Mouse (Mus musculus) macrophage (primary cell): ENCODE results near the gene Pdha1. TPM values are rescaled to one million over a fixed set of nuclear protein-coding genes. Genes with fewer than 3 reads are reported as not detected.

Experiments
- H3K27ac ChIP-seq: fragments of 350-480 bp; formaldehyde crosslinking; 2 replicates; pipeline ENCODE4 v1.9.0; 2021
- H3K36me3 ChIP-seq: fragments of 350-480 bp; formaldehyde crosslinking; 2 replicates; pipeline ENCODE4 v1.9.0; 2021; ENCODE audit errors: inconsistent target
- H3K4me3 ChIP-seq: fragments of 350-480 bp; formaldehyde crosslinking; 2 replicates; pipeline ENCODE4 v1.9.0; 2021; ENCODE audit errors: inconsistent target
- H3K79me2 ChIP-seq: fragments of 350-480 bp; formaldehyde crosslinking; 2 replicates; pipeline ENCODE4 v1.9.0; 2021; ENCODE audit errors: inconsistent target
- WGBS: methylation state at CpG from one replicate; pipeline ENCODE4 v1.1.7; 2026; ENCODE audit warnings: inconsistent platforms; ENCODE audit not compliant: missing documents; 5-methylcytosine and 5-hydroxymethylcytosine counted together
- polyA plus RNA-seq: library from polyadenylated mRNA; stranded (reverse); fragments of 250-400 nt; gene quantifications from 3 replicates; pipeline ENCODE4 v1.2.4, GENCODE M21; 2018; ENCODE audit warnings: inconsistent platforms
- total RNA-seq, 78 experiments: library from RNA; depleted of rRNA; stranded (reverse); fragments of 250-400 nt; gene quantifications; 1 replicate in 9 of 78; 2 replicates in 24 of 78; 3 replicates in 43 of 78; 4 replicates in 2 of 78; pipeline ENCODE4 v1.2.4; 2018; ENCODE audit warnings: inconsistent platforms in 56 of 78

Pdha1 gene
- total RNA-seq (2018; cell fraction: chromatin; rRNA removed): 10 to 100 TPM; 13.3 to 61.0 (median 33.9) TPM
- 10 to 100 TPM; 40.6 to 65.3 (median 54.3) TPM for total RNA-seq (2018; cell fraction: cytosol; rRNA removed)
- 10 to 100 TPM; 17.1 to 63.5 (median 35.9) TPM for total RNA-seq (2018; cell fraction: nucleus; rRNA removed)
- 46.5 to 72.3 TPM (median 56.7 TPM) in 3 replicates for polyA plus RNA-seq

DNA sequence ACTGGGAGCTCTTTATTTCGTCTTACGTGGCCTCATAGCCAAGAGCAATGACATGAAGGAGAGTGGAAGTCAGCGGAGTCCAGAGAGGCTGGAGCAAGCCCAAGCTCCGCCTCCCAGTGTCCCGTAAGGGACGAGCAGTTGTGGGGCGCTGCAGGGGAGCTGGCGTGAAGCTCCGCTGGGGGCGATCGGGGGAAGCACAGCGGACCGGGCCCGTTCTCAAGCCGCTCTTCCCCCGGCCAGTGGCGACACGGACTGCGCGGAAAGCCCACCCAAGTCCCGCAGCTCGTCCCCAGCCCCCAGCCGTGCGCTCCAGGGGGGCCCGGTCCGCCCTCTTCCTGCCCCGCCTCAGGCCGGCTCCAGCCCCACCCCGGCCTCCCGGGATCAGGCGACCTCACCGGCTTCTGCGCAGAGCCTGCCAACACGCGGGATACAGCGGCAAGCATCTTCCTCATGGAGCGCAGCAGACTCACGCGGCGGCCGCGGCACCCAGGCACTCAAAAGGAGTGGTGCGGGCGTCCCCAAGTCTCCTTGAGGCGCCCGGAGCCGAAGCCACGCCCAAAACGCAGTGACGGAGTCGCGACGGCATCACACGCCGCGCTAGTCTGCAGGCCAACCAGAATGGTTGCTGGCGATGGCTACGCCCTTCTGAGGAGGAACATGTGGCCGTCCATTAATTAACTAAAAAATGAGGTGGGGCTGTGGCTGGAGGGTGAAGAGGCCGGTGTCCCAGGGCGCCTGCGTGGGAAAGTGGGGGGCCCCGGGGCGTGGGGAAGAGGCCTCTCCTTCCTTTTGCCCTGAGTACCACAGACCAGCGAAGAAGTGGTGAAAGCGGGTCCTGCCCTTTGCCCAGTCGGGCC, at the start of gene Pdha1:
Gene Pdha1 (minus strand): TSS at position 553 of the 857 bp plus-strand sequence.
- H3K4me3 ChIP-seq: peak within 1 kb of the TSS; percentile 52
- H3K79me2 ChIP-seq: peaks cover 45% of the 10 kb centered on the region
- no peaks in the 10 kb centered on the region for H3K36me3 ChIP-seq
- peak within 1 kb of the TSS; percentile 48 for H3K27ac ChIP-seq
- 22% methylated on average over 38 of the region's 67 CpGs for WGBS

DNA sequence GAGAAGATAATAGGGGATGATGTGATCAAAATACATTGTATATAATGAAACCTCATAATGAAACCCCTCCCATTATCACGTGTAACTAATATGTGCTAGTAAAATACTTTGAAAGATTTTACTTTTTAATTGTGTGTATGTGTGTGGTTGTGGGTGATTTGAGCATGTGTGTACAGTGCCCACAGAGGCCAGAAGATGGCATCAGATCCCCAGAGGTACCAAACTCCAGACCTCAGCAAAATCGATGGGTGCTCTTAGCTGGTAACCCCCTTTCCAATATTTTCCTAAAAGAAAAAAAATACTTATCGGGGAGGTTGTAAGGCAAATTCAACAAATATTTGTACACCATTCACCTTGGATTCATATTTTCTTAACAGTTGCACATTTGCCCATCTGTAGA, 40.8 kb upstream of the Pdha1 start:
- no peaks in the 10 kb centered on the region for H3K79me2 ChIP-seq
- no peaks in the 10 kb centered on the region for H3K36me3 ChIP-seq
- WGBS: 74% methylated on average over 3 of the region's 3 CpGs
- H3K4me3 ChIP-seq: no peak overlapping the region
- H3K27ac ChIP-seq: no peak overlapping the region

DNA sequence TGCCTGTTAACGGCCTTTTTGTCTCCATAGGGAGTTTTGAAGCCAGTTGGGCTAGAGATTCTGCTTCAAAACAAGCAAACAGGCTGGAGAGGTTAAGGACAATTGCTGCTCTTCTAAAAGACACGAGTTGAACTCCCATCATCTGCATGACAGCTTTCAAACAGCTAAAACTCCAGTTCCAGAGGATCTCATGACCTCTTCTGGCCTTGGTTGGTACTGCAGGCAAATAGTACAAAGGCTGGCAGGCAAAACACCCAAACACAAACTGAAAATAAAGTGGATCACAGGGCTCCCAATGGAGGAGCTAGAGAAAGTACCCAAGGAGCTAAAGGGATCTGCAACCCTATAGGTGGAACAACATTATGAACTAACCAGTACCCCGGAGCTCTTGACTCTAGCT, 31.9 kb upstream of the Pdha1 start:
- Histone ChIP-seq H3K4me3 (no peak overlapping the region), H3K27ac (no peak overlapping the region), H3K36me3 (no peaks in the 10 kb centered on the region), H3K79me2 (no peaks in the 10 kb centered on the region)
- 25% methylated on average over 2 of the region's 3 CpGs for WGBS

DNA sequence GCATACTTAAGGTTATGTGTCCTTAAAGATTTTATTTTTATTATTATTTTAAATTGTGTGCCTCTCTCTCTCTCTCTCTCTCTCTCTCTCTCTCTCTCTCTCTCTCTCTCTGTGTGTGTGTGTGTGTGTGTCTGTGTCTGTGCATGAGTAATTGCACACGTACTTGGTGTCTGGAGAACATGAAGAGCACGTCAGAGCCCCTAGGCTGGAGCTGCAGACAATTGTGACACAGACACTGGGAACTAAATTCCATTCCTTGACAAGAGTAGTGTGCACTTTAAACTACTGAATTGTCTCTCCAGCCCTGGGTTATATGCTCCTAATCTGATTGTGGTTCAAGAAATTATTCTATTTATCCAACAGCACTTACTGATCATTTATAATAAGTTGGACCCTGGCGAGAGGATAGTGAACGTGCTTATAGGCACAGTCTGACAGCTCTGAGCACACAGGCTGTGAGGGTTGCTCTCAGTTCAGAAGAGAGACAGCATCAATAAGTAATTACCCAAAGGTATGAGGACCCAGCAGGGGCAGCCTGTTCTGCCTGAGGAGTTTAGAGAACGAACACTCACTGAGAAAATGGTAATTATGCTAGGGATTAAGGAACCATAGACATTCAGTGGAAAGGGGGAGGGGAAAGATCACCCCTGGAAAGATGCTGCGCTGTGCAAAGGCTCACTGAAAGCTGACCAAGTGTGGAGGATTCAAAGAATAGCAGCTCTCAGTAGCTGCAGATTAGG, 28.2 kb upstream of the Pdha1 start:
- Histone ChIP-seq H3K27ac (no peak overlapping the region), H3K4me3 (no peak overlapping the region), H3K36me3 (no peaks in the 10 kb centered on the region), H3K79me2 (no peaks in the 10 kb centered on the region)
- WGBS: 75% methylated on average over 5 of the region's 6 CpGs

DNA sequence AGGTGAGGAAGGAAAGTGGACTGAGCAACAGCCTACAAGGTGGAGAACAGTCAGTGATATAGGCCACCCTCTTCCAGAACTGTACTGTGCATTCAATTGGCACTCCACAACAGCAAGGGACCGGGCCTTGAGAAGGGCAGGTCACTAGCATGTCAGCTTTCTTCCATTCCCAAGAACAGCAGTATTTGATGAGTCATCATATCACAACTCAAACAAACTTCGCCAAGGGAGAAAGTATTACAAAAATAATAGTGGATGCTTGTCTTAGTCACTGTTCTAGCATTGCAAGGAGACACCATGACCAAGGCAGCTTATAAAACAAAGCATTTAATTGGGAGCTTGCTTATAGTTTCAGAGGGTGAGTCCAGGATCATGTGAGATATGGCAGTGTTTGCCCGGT, 26.0 kb upstream of the Pdha1 start:
- 96% methylated on average over 3 of the region's 3 CpGs for WGBS
- Histone ChIP-seq H3K79me2 (no peaks in the 10 kb centered on the region), H3K36me3 (no peaks in the 10 kb centered on the region), H3K27ac (no peak overlapping the region), H3K4me3 (no peak overlapping the region)

DNA sequence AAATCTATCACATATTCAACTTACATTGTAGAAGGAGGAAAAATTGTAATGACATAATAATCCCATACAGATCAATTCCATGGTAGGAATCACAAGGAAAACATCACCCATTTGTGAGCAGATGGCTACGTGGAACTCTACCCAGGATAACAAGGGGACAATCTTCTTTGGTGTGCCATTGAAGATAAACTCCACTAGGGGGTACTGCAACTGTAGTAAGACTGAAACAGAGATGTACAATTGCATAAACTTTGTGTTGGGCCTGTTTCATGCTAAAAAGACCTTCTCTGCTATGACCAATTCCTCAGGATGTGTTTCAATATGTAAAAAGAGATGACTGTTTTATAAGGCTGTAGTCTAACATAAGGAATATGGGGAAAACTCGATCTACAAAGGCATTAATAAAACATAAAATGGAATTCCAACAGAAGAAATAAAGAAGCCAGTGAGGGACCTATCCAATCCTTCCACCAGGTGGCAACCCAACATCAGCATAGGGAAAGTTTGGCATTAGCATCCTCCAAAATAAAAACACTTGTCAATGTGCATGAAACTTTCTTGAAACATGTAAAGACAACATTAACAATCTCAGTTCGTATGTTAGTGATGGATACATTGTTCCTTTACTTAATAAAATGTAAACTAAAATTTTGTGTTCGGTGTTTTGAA, 15.1 kb upstream of the Pdha1 start:
- H3K36me3 ChIP-seq: no peaks in the 10 kb centered on the region
- H3K27ac ChIP-seq: no peak overlapping the region
- WGBS: 64% methylated on average over 4 of the region's 4 CpGs
- no peak overlapping the region for H3K4me3 ChIP-seq
- no peaks in the 10 kb centered on the region for H3K79me2 ChIP-seq

DNA sequence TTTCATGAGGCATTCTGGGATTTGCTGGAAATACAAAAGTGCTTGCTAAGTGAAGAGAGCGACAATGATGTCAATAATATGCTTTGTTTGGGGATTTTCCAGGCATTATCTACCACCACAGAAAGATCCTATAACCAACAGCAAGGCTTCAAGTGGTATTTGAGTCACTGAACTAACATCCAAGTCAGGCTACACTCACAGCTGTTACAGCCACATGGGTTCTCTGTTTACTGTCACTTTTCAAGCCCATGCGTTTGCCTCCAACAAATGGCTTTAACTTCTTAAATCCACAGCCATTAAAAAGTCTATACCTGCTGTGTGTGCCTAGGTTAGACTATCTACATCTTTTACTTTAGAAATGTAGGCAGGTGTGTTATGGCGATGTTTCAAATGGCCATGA, 10.6 kb upstream of the Pdha1 start:
- Histone ChIP-seq H3K79me2 (no peaks in the 10 kb centered on the region), H3K36me3 (no peaks in the 10 kb centered on the region), H3K27ac (no peak overlapping the region), H3K4me3 (no peak overlapping the region)
- 100% methylated on average over 3 of the region's 3 CpGs for WGBS

DNA sequence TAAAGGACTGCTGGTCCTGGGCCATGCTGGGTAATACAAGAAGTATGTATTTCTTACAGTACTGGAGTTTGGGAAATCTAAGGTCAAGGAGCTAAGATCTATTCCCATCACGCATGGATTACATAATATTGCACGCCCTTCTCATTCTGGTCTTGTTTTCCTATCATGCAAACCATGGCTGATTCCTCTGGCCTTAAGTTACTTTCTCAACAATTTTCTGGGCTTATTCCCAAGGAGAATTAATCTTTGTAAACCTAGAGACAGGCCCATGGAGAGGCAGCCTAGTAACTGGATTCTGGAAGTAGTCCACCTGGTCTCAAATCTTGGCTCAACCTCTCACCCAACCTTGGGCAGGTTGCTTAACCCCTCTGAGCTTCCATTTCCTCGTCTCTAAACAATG, 9.2 kb upstream of the Pdha1 start:
- no peaks in the 10 kb centered on the region for H3K79me2 ChIP-seq
- no peak overlapping the region for H3K4me3 ChIP-seq
- H3K27ac ChIP-seq: no peak overlapping the region
- WGBS: 91% methylated on average over 3 of the region's 3 CpGs
- H3K36me3 ChIP-seq: no peaks in the 10 kb centered on the region

DNA sequence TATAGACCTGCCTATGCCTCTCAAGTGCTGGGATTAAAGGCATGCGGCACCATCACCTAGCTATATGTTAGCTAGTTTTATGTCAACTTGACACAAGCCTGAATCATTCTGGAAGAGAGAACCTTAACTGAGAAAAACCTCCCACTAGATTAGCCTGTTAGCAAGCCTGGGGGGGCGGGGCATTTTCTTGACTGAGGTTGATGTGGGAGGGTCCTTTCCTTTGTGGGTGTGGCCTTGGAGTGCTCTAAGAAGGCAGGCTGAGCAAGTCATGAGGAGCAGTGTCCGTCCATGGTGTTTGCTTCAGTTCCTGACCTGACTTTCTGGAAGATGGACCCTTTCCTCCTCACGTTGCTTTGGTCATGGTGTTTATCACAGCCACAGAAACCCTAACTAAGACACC, 8.6 kb upstream of the Pdha1 start:
- no peaks in the 10 kb centered on the region for H3K36me3 ChIP-seq
- no peak overlapping the region for H3K27ac ChIP-seq
- WGBS: 92% methylated on average over 3 of the region's 4 CpGs
- H3K4me3 ChIP-seq: no peak overlapping the region
- no peaks in the 10 kb centered on the region for H3K79me2 ChIP-seq

DNA sequence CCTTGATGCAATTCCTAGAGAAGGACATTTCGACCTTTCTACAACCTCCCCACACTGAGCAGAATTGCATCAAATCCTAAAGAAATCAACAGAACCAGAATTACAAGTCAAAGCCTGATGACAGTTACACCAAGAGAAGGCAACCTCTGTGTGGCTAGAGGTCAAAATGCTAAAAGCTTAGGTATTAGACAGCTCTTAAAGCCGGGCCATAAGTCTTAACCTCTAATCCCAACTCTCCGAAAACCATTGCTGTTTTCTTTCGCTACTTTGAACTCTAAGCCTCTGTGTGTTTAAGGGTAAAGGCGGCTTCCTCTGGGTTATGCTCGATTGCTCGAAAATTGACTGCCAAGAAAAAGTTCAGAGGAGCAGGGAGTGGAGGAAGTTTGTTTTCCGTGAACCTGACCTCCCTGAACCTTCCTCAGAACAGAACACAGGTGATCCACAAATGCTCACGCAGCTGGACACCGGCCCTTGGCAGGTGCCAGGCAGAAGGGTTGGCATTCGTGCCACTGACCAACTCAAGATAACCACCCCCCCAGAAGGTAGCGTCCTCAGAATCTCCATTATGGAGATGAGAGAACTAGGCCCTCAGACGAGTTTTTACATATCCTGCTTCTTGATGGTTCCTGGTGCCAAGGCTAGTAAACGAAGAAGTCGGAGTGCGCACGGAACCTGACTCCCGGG, 894 bp downstream of the Pdha1 start:
- peaks cover 47% of the 10 kb centered on the region for H3K79me2 ChIP-seq
- peak overlapping the region; percentile 40 for H3K27ac ChIP-seq
- no peaks in the 10 kb centered on the region for H3K36me3 ChIP-seq
- H3K4me3 ChIP-seq: peak overlapping the region; percentile 52
- WGBS: 12% methylated on average over 12 of the region's 18 CpGs

DNA sequence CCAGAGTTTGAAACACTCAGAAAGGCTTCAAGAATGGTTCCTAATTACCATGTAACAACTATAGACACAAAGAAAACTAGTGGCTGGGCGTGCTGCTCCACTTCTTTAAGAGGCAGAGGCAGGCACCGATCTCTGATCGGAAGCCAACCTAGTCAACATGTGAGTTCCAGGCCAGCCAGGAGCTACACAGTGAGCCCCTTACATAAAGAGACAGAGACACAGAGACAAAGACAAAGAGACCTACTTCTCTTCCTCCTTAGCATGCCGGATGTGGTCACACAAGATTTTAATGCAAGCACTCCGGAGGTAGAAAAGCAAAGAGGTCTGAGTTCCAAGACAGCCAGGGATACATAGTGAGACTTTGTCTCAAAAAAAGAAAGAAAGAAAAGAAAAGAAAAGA, 2.1 kb downstream of the Pdha1 start:
- peak overlapping the region; percentile 52; the same call in 1 of the 2 replicates for H3K4me3 ChIP-seq
- H3K27ac ChIP-seq: no peak overlapping the region
- H3K79me2 ChIP-seq: peaks cover 47% of the 10 kb centered on the region
- no peaks in the 10 kb centered on the region for H3K36me3 ChIP-seq
- 19% methylated on average over 2 of the region's 5 CpGs for WGBS

DNA sequence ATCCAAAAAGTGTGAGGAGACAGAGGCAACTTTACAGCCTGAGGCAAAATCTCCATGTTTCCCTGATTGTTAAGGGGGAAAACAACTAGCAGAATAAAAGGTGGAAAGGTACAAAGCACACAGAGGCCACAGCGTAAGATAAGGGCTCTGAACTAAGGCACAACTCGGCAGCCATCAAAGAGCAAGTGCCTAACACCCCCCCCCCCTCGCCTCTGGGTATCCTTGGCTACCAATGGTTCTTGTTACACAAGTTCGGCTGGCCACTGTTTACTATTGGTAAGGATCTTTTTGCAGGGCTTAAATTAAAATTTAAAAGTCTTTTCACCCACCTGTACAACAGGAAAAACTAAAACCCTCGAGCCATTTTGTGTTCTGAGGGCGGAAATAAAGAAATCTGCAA, 2.5 kb downstream of the Pdha1 start:
- H3K4me3 ChIP-seq: peak overlapping the region; percentile 52; the same call in 1 of the 2 replicates
- WGBS: 14% methylated on average over 1 of the region's 6 CpGs
- H3K36me3 ChIP-seq: no peaks in the 10 kb centered on the region
- H3K79me2 ChIP-seq: peaks cover 47% of the 10 kb centered on the region
- no peak overlapping the region for H3K27ac ChIP-seq

DNA sequence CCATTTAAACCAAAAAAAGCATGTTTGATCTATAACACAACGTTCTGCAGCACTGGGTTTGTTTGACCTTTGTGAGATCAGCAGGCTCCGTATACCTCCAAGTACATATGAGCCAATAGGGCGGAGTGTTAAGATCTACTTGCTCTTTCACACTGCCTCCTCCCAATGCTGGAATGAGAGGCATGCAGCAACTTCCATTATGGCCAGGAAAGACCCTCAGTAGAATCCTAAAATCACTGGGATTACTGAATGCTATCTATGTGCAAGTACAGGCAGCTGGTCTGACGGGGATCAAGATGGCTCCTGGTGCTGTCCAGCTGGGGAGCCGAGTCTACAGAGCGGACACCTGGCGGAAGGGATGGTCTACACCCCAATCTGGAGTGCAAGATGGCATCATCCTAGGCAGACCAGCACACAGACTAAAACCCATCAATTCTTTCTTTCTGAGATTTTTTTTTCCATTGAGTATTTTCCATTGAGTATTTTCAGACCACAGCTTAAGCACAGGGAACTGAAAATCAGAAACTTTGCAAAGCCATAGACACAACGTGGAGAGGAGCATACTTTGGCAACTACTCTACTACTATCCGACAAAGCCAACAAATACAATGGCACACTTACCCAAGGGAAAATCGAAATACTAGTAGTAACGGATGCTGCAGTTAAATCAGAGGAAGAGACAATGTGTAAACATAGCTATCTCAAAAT, 3.9 kb downstream of the Pdha1 start:
- peaks cover 47% of the 10 kb centered on the region for H3K79me2 ChIP-seq
- no peak overlapping the region for H3K4me3 ChIP-seq
- no peaks in the 10 kb centered on the region for H3K36me3 ChIP-seq
- 87% methylated on average over 11 of the region's 11 CpGs for WGBS
- no peak overlapping the region for H3K27ac ChIP-seq

DNA sequence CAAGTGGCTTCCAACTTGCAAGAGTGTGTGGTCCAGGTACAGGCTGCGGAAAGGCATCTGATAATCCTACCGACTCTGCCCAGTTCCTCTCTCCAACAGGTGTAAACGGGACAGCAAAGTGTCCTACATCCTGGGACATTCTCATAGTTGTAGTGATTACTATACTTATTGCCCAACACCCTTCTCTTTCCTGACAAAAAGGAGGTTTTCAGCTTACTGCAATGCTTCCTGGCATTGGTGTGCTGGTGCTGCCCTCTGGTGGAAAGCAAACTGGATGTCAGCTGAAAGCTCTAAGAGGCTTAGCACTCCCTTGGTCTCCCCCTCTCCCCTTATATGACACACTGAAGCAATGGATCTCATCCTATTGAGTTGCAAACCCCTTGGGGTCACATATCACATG, 21.6 kb downstream of the Pdha1 start:
- H3K79me2 ChIP-seq: no peaks in the 10 kb centered on the region
- H3K27ac ChIP-seq: peak overlapping the region; percentile 43
- H3K36me3 ChIP-seq: no peaks in the 10 kb centered on the region
- H3K4me3 ChIP-seq: no peak overlapping the region
- WGBS: 76% methylated on average over 3 of the region's 3 CpGs
